Mouse (Mus musculus): ENCODE results near the gene Lcat.

GRCm38 (mm10) chr8:105951057-105951659, 8.0 kb upstream of the Lcat start:
- TF ChIP-seq POLR2A (IDR thresholded peaks at IDR 0.05; ENCODE audit: borderline replicate concordance, insufficient read depth, low read length) (no peak), CTCF (IDR thresholded peaks at IDR 0.05; ENCODE audit: borderline replicate concordance, insufficient read depth, low read depth, low read length) (no peak)
